Mouse (Mus musculus): ENCODE measurements around the gene Mael. TPM values are rescaled to one million over a fixed set of nuclear protein-coding genes. Genes with fewer than 3 reads are reported as not detected.

Gene Mael
- total RNA-seq (2021), result not detected
- long read RNA-seq, result 0 reads

- no peak for DNase-seq (ENCODE audit: low spot score in 2 of 2)
These were observed at the start of gene Mael for GRCm38 (mm10) chr1:166238315-166238969. Gene Mael, minus strand, starts transcription at chr1:166238747.

GRCm38 (mm10) chr1:166286231-166286630 lies 47.7 kb upstream of the Mael start:
- no peak for DNase-seq (ENCODE audit: low spot score in 2 of 2)

- no peak for DNase-seq (ENCODE audit: low spot score in 2 of 2)
These were observed 45.8 kb upstream of the Mael start for GRCm38 (mm10) chr1:166284390-166284789.

- no peak for DNase-seq (ENCODE audit: low spot score in 2 of 2)
These were observed 44.9 kb upstream of the Mael start for GRCm38 (mm10) chr1:166283451-166283850.

GRCm38 (mm10) chr1:166282597-166283210 lies 44.2 kb upstream of the Mael start:
- DNase-seq (ENCODE audit: low spot score in 2 of 2), result peak; percentile 65 to 80

GRCm38 (mm10) chr1:166281836-166282235 lies 43.3 kb upstream of the Mael start:
- DNase-seq (ENCODE audit: low spot score in 2 of 2), result no peak

GRCm38 (mm10) chr1:166281287-166281686 lies 42.7 kb upstream of the Mael start:
- DNase-seq (ENCODE audit: low spot score in 2 of 2), result no peak

GRCm38 (mm10) chr1:166280566-166280965 lies 42.0 kb upstream of the Mael start:
- peak; percentile 67 to 86 for DNase-seq (ENCODE audit: low spot score in 2 of 2)

GRCm38 (mm10) chr1:166279580-166280206 lies 41.1 kb upstream of the Mael start:
- no peak for DNase-seq (ENCODE audit: low spot score in 2 of 2)

GRCm38 (mm10) chr1:166278786-166279185 lies 40.2 kb upstream of the Mael start:
- no peak for DNase-seq (ENCODE audit: low spot score in 2 of 2)

- DNase-seq (ENCODE audit: low spot score in 2 of 2), result no peak
These were observed 29.7 kb upstream of the Mael start for GRCm38 (mm10) chr1:166268218-166268617.

GRCm38 (mm10) chr1:166266918-166267317 lies 28.4 kb upstream of the Mael start:
- no peak for DNase-seq (ENCODE audit: low spot score in 2 of 2)

- no peak for DNase-seq (ENCODE audit: low spot score in 2 of 2)
These were observed 27.6 kb upstream of the Mael start for GRCm38 (mm10) chr1:166266001-166266705.

- peak in 1 of 2 experiments; percentile 16 for DNase-seq (ENCODE audit: low spot score in 2 of 2)
These were observed 21.0 kb upstream of the Mael start for GRCm38 (mm10) chr1:166259526-166259925.

- no peak for DNase-seq (ENCODE audit: low spot score in 2 of 2)
These were observed 18.4 kb upstream of the Mael start for GRCm38 (mm10) chr1:166256898-166257297.

- DNase-seq (ENCODE audit: low spot score in 2 of 2), result peak in 1 of 2 experiments; percentile 40
These were observed 17.8 kb upstream of the Mael start for GRCm38 (mm10) chr1:166256302-166256701.

- DNase-seq (ENCODE audit: low spot score in 2 of 2), result peak in 1 of 2 experiments; percentile 33
These were observed 17.1 kb upstream of the Mael start for GRCm38 (mm10) chr1:166255651-166256050.

- no peak for DNase-seq (ENCODE audit: low spot score in 2 of 2)
These were observed 16.5 kb upstream of the Mael start for GRCm38 (mm10) chr1:166255091-166255490.

GRCm38 (mm10) chr1:166253898-166254894 lies 15.6 kb upstream of the Mael start, which contains the start of gene Ildr2:
Gene Ildr2, plus strand, starts transcription at chr1:166254139.
- DNase-seq (ENCODE audit: low spot score in 2 of 2), result peak; percentile 57 to 59

- DNase-seq (ENCODE audit: low spot score in 2 of 2), result peak in 1 of 2 experiments; percentile 77
These were observed 5.7 kb upstream of the Mael start for GRCm38 (mm10) chr1:166244285-166244684.
